Mouse (Mus musculus) liver, embryonic 14.5 days (tissue): ENCODE results near the gene Anapc16. TPM values are rescaled to one million over a fixed set of nuclear protein-coding genes. Genes with fewer than 3 reads are reported as not detected.

Source experiments
- ATAC-seq: fragments of 200-750 bp; cut with Nextera tagmentation; 2 replicates; pipeline ENCODE4 v1.8.0; 2017; ENCODE audit warnings: moderate number of reproducible peaks, mild to moderate bottlenecking, moderate library complexity; ENCODE audit not compliant: insufficient read depth
- DNase-seq, 3 experiments: peaks; one replicate each; pipeline ENCODE4 v3.0.0-alpha.2; 2012 to 2013; ENCODE audit warnings: low read depth in 3 of 3, low spot score in 3 of 3
- H3K27ac ChIP-seq: fragments of 300-500 bp; sonication (generic); 2 replicates; pipeline ENCODE4 v1.5.1; 2014; ENCODE audit warnings: moderate library complexity, mild to moderate bottlenecking, control low read depth, inconsistent platforms
- H3K27me3 ChIP-seq: fragments of 300-500 bp; sonication (generic); 2 replicates; pipeline ENCODE4 v1.6.1; 2014; ENCODE audit warnings: mild to moderate bottlenecking, low read length, moderate library complexity; ENCODE audit not compliant: control insufficient read depth, insufficient read depth
- H3K36me3 ChIP-seq: fragments of 300-500 bp; sonication (generic); replicated peaks from 2 replicates; pipeline ENCODE4 v1.6.1; 2014; ENCODE audit warnings: low read depth; ENCODE audit not compliant: control insufficient read depth, insufficient read depth
- H3K4me1 ChIP-seq, 2 experiments: fragments of 200-500 bp in 1 of 2; fragments of 300-500 bp in 1 of 2; sonication (generic) in 1 of 2; replicated peaks; 2 replicates each; pipeline ENCODE4 v1.6.1; 2012 to 2014; ENCODE audit warnings: antibody characterized with exemption in 1 of 2, inconsistent platforms in 1 of 2, low read length in 1 of 2; ENCODE audit not compliant: control insufficient read depth in 2 of 2, insufficient read depth in 2 of 2
- H3K4me2 ChIP-seq: fragments of 300-500 bp; sonication (generic); 2 replicates; pipeline ENCODE4 v1.6.1; 2014; ENCODE audit warnings: low read depth, mild to moderate bottlenecking, control low read depth, moderate library complexity
- H3K4me3 ChIP-seq, 2 experiments: fragments of 200-500 bp in 1 of 2; fragments of 300-500 bp in 1 of 2; sonication (generic) in 1 of 2; 2 replicates each; pipeline ENCODE4 v1.5.1; 2012 to 2014; ENCODE audit warnings: low read depth in 2 of 2, low read length in 2 of 2, mild to moderate bottlenecking in 2 of 2, control low read depth in 1 of 2, inconsistent platforms in 1 of 2, moderate library complexity in 1 of 2; ENCODE audit not compliant: insufficient read depth in 1 of 2
- H3K9ac ChIP-seq: fragments of 300-500 bp; sonication (generic); replicated peaks from 2 replicates; pipeline ENCODE4 v1.6.1; 2014; ENCODE audit warnings: mild to moderate bottlenecking, control low read depth, moderate library complexity
- H3K9me3 ChIP-seq: fragments of 300-500 bp; sonication (generic); 2 replicates; pipeline ENCODE4 v1.6.1; 2016; ENCODE audit warnings: low read length, mixed read lengths; ENCODE audit not compliant: control insufficient read depth
- CTCF ChIP-seq: IDR thresholded peaks from 2 replicates; pipeline ENCODE4 v1.5.1; 2016; ENCODE audit warnings: antibody characterized with exemption, low read depth, control low read depth
- EP300 ChIP-seq: IDR thresholded peaks from 2 replicates; pipeline ENCODE4 v1.6.1; 2016; ENCODE audit warnings: antibody characterized with exemption, low read depth
- WGBS: fragments of 180-500 bp; shearing (Covaris S2); extraction: QIAGEN DNeasy Blood & Tissue Kit; methylation state at CpG from one replicate; pipeline ENCODE4 v1.1.7; 2014; ENCODE audit not compliant: insufficient replicate concordance; 5-methylcytosine and 5-hydroxymethylcytosine counted together
- polyA plus RNA-seq, 2 experiments: library from polyadenylated mRNA; depleted of rRNA in 1 of 2; stranded (reverse) in 1 of 2; unstranded in 1 of 2; fragments of >200 nt; fragmentation: Nextera tagmentation in 1 of 2; extraction: Ambion mirVana in 1 of 2; gene quantifications; 2 replicates each; pipeline versions ENCODE4 v1.2.1 to v1.2.3; 2012 to 2014

The Anapc16 gene
- polyA plus RNA-seq, 2 experiments, result 29.9 to 39.7 TPM

GRCm38 (mm10) chr10:59970450-59971062 lies 32.4 kb downstream of the Anapc16 start:
- no peak overlapping the region for H3K9ac ChIP-seq
- no peaks in the 10 kb centered on the region; the same call in none of the 2 replicates for H3K27me3 ChIP-seq
- no peaks in the 10 kb centered on the region for H3K9me3 ChIP-seq
- TF ChIP-seq EP300, result no peak
- peaks cover 0 to 21% of the 10 kb centered on the region in 2 experiments for H3K4me1 ChIP-seq
- DNase-seq (no peak), ATAC-seq (no peak)
- H3K4me3 ChIP-seq, result peak overlapping the region; percentile 39 to 63; a peak in 2 of 4 replicates
- peak overlapping the region; percentile 71 for H3K4me2 ChIP-seq
- H3K27ac ChIP-seq, result no peak overlapping the region
- 21% methylated on average over 6 of the region's 6 CpGs for WGBS
- no peaks in the 10 kb centered on the region for H3K36me3 ChIP-seq

DNA sequence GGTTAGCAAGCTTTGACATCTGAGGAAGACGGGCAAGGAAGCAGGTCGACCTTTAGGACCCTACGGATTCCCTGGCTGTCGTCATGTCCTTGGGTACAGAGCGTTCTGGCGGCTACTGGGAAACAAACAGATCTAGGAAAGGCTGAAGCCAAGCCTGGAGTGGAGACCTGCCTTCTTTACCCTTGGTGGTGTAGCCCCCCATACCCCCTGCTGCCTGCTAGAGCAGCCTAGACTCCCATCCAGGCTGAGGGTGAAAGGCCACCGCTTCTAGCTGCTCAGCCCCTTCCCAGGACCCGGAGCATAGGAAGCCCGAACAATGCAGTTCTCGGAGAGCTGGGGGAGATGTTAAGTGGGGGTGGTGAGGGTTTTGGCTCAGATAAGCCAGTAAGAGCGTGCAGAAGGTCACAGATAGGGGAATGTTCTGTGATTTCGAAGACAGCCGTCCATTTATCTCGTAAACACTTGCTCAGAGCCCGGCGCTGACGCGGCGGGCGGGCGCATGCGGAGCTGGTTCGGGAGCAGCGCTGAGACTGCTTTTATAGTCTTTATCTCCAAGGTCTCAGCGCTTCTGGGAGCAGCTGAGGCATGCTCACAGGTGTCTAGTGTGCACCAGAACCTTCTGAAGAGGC lies 33.0 kb downstream of the Anapc16 start:
- H3K4me3 ChIP-seq, result peak overlapping the region; percentile 39 to 63
- peak overlapping the region; percentile 71 for H3K4me2 ChIP-seq
- H3K36me3 ChIP-seq, result no peaks in the 10 kb centered on the region
- ATAC-seq (peak; percentile 84), DNase-seq (peak; percentile 41 to 56 (median 47))
- no peak overlapping the region for H3K27ac ChIP-seq
- TF ChIP-seq EP300, result peak; percentile 67
- no peak for TF ChIP-seq CTCF
- WGBS, result under 1% methylated on average over 25 of the region's 25 CpGs
- H3K9ac ChIP-seq, result peak overlapping the region; percentile 23; the same call in 1 of the 2 replicates
- H3K27me3 ChIP-seq, result no peaks in the 10 kb centered on the region; the same call in none of the 2 replicates
- H3K9me3 ChIP-seq, result no peaks in the 10 kb centered on the region
- H3K4me1 ChIP-seq, result peaks cover 0 to 21% of the 10 kb centered on the region in 2 experiments

- Histone ChIP-seq H3K36me3 (no peaks in the 10 kb centered on the region), H3K9ac (no peak overlapping the region), H3K27ac (no peak overlapping the region), H3K4me1 (peaks cover 0 to 15% of the 10 kb centered on the region in 2 experiments), H3K4me3 (no peak overlapping the region), H3K4me2 (no peak overlapping the region), H3K27me3 (no peaks in the 10 kb centered on the region; the same call in none of the 2 replicates), H3K9me3 (no peaks in the 10 kb centered on the region)
- DNase-seq, result no peak
- no peak for ATAC-seq
- WGBS, result 51% methylated on average over 6 of the region's 6 CpGs
- no peak for TF ChIP-seq CTCF
- TF ChIP-seq EP300, result no peak
Measured at GRCm38 (mm10) chr10:59967309-59967942, 35.5 kb downstream of the Anapc16 start.

GRCm38 (mm10) chr10:59966743-59967142 lies 36.2 kb downstream of the Anapc16 start:
- H3K4me3 ChIP-seq, result no peak overlapping the region
- no peaks in the 10 kb centered on the region for H3K9me3 ChIP-seq
- TF ChIP-seq CTCF (peak; percentile 54), EP300 (no peak)
- H3K4me1 ChIP-seq, result peaks cover 0 to 15% of the 10 kb centered on the region in 2 experiments
- no peaks in the 10 kb centered on the region; the same call in none of the 2 replicates for H3K27me3 ChIP-seq
- H3K9ac ChIP-seq, result no peak overlapping the region
- 72% methylated on average over 6 of the region's 6 CpGs for whole genome bisulfite sequencing
- no peak overlapping the region for H3K27ac ChIP-seq
- ATAC-seq, result no peak
- H3K4me2 ChIP-seq, result no peak overlapping the region
- H3K36me3 ChIP-seq, result no peaks in the 10 kb centered on the region
- no peak for DNase-seq

DNA sequence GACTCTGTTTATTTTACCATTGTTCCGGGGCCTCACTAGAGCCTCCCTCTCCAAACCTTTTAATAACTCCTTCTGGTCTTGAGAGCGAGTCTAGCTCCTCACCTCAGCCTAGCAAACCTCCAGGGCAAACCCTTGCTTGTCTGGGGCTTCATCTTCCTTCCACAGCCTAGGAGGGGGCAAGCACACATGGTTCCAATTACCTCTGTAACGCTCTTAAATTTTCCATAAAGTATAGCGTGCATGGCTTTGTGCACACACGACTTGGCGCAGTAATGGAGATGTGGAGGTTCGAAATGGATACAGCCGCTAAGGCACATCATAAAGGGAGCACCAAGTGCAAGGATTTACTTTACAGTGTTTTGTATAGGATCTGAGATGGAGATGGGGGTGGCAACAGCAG lies 37.1 kb downstream of the Anapc16 start:
- ATAC-seq, result no peak
- Histone ChIP-seq H3K4me2 (no peak overlapping the region), H3K36me3 (no peaks in the 10 kb centered on the region), H3K4me3 (no peak overlapping the region), H3K4me1 (peaks cover 0 to 11% of the 10 kb centered on the region in 2 experiments), H3K9ac (no peak overlapping the region), H3K27me3 (no peaks in the 10 kb centered on the region; the same call in none of the 2 replicates), H3K27ac (no peak overlapping the region), H3K9me3 (no peaks in the 10 kb centered on the region)
- TF ChIP-seq EP300 (no peak), CTCF (no peak)
- DNase-seq, result no peak
- WGBS, result 85% methylated on average over 8 of the region's 8 CpGs
